Mouse (Mus musculus): ENCODE measurements at regions not wholly inside any gene's neighbourhood (a gene's known extent, or its start where the extent isn't known, plus 50 kb on each side); places are given as distances from the start of the nearest gene placed in this dataset.

DNA sequence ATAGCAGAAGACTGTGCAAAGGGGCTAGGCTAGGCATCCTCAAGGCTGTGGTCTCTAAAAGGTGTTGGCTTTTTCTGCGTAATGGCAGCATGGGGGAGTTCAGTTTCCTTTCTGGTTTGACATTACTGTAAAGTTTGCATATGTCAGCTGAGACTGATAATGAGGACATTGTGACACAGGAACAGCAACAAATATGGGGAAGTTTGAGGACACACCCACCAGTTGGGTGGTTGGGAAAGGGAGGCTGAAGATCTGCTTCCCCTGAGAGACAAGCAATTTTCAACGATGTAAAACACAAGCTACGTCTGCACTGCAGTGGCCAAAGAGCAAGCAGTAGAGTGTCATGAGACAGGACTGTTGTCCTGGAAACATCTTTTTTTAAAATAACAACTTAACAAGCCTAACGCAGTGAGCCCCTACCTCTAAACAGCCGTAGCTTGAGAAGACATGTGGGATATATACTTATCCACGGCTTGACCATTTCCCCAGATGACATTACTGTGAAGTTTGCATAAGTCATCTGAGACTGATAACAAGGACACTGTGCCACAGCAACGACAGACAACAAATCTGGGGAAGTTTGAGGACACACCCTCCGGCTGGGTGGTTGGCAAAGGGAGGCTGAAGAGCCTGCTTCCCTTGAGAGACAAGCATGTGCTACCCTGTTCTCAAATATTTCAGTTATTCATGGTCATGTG, 173.8 kb downstream of the Plk2 start:
- no peaks in the 10 kb centered on the region for H3K9me3 ChIP-seq
- H3K4me3 ChIP-seq = no peak overlapping the region
- H3K4me2 ChIP-seq = no peak overlapping the region
- no peak overlapping the region for H3K9ac ChIP-seq
- WGBS = 79% methylated on average over 8 of the region's 8 CpGs
- H3K36me3 ChIP-seq = no peaks in the 10 kb centered on the region
- ATAC-seq (ENCODE audit: insufficient number of reproducible peaks, low FRiP score, low TSS enrichment, low read depth) = no peak
- no peaks in the 10 kb centered on the region for H3K27me3 ChIP-seq
- no peaks in the 10 kb centered on the region for H3K4me1 ChIP-seq
- no peak overlapping the region for H3K27ac ChIP-seq

DNA sequence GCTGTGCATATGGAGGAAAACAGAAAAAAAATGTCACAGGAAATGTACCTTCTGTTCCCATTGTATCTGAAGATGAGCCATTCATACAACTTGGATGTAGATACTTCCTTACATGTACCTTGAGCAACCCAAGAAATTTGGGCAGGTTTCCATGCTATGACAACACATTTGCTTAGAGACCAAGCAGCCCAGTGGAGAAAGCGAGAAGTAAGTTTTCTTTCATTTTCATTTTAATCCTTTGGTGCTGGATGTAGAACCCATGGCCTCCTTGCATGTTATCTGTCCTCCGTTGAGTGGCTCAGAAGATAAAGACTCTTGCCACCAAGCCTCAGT, 174.3 kb downstream of the Plk2 start:
- H3K4me1 ChIP-seq = no peaks in the 10 kb centered on the region
- no peaks in the 10 kb centered on the region for H3K36me3 ChIP-seq
- H3K9me3 ChIP-seq = no peaks in the 10 kb centered on the region
- no peak for ATAC-seq (ENCODE audit: insufficient number of reproducible peaks, low FRiP score, low TSS enrichment, low read depth)
- H3K27me3 ChIP-seq = no peaks in the 10 kb centered on the region
- no peak overlapping the region for H3K27ac ChIP-seq
- H3K4me3 ChIP-seq = no peak overlapping the region
- 92% methylated on average over 2 of the region's 2 CpGs for WGBS
- H3K9ac ChIP-seq = no peak overlapping the region
- H3K4me2 ChIP-seq = no peak overlapping the region

DNA sequence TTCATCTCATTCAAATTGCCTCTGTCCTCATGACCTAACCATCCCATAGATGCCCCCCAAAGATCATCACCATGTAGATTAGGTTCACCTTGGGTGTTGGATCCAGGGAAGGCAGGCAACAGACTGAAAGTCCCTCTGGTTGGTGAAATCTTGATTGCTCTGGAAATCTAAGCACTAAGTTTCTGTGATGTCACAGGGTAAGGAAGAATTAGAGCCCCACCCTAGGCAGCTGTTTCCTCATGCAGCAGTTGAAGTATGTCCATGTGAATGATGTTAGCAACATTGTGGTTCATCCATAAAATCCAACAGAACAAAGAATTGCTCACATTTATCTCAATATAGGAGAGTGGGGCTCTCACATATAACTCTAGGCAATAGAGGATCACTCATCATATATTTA, 175.5 kb downstream of the Plk2 start:
- Histone ChIP-seq H3K36me3 (no peaks in the 10 kb centered on the region), H3K4me2 (no peak overlapping the region), H3K4me1 (no peaks in the 10 kb centered on the region), H3K9ac (no peak overlapping the region), H3K27ac (no peak overlapping the region), H3K4me3 (no peak overlapping the region), H3K27me3 (no peaks in the 10 kb centered on the region), H3K9me3 (no peaks in the 10 kb centered on the region)
- no peak for ATAC-seq (ENCODE audit: insufficient number of reproducible peaks, low FRiP score, low TSS enrichment, low read depth)

DNA sequence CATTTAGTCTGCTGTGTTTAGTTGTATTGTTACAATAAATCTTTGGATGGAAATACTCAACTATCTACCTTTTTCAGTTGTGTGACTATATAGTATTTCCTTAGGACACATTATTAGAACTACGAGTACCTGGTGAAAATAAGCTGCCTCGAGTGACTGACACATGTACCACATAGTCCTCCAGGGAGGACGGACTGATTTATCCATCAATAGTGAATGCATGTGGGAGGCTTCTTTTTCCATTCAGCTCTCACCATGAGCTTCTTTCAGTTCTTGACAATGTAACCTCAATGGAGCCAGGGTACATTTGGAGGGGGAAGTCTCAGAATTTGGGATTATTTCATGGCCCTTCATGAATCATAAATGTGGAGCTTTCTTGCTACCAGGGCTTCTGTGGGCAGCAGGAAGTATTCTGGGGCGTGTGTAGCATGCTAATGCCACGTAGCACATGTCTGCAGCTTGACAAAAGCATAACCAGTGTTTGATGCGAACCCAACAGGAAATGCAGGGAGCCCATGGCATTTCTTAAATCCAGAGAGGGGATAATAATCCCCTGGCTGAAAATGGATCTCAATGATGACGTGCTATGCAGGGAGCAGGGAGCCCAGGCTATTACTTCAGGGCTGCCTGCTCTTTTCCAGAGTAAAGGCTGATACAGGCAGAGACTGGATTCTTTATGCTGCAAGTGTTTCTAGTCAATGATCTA, 178.7 kb downstream of the Plk2 start:
- no peak for ATAC-seq (ENCODE audit: insufficient number of reproducible peaks, low FRiP score, low TSS enrichment, low read depth)
- Histone ChIP-seq H3K27me3 (no peaks in the 10 kb centered on the region), H3K4me2 (no peak overlapping the region), H3K4me1 (no peaks in the 10 kb centered on the region), H3K9ac (no peak overlapping the region), H3K27ac (no peak overlapping the region), H3K36me3 (no peaks in the 10 kb centered on the region), H3K4me3 (no peak overlapping the region), H3K9me3 (no peaks in the 10 kb centered on the region)
- WGBS = 64% methylated on average over 7 of the region's 7 CpGs

DNA sequence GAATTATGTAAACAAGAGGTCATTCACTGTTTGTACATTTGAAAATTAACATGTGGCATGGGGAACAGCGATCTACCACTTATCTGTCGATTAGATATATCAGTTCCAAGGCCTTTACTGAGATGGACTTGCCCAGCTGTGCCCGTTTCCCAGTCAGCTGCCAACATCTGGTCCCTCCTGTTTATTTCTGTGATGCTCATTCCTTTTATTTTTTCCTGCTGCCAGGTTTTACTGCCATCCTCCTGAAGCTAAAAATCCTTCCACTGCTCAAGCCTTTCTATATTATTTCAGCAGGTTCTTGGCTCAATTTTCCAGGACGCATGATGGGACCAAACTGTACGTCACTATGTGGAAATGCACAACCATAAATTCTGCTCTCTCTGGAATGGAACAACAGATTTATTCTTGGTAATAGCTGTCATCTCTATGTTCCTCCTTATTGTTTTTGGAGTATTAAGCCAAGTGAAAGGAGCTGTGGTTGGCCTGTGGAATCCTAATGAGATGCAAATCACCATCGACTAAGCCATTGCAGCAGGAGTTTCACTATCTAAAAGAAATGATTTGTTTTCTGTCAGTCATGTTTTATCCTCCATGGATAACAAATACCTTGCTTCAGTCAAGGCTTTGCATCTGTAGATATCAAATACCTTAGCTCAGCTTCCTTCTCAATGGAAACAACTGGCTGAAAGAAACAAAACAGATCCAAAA, 180.1 kb downstream of the Plk2 start:
- H3K27ac ChIP-seq = no peak overlapping the region
- H3K9ac ChIP-seq = no peak overlapping the region
- no peak overlapping the region for H3K4me2 ChIP-seq
- WGBS = 60% methylated on average over 6 of the region's 6 CpGs
- no peaks in the 10 kb centered on the region for H3K27me3 ChIP-seq
- H3K4me1 ChIP-seq = no peaks in the 10 kb centered on the region
- no peak overlapping the region for H3K4me3 ChIP-seq
- ATAC-seq (ENCODE audit: insufficient number of reproducible peaks, low FRiP score, low TSS enrichment, low read depth) = no peak
- H3K9me3 ChIP-seq = no peaks in the 10 kb centered on the region
- H3K36me3 ChIP-seq = no peaks in the 10 kb centered on the region

DNA sequence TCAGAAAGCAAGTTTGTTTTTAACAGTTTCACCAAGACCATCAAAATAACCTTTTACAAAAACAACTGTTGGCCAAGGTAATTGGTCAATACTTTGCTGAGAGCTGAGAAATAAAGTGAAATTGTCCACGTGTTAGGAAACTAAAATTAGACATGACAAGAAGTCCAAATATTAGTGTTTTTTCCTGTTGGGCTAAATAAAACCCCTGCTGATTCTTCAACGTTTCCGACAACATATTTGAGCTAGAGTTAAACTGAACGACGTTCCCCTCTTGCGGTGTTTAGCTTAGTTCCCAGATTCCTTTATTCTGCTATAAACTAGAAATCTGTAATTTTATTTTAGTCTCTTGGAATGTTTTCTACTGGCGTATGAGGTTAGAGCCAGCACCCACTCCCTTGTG, 183.3 kb downstream of the Plk2 start:
- WGBS = 38% methylated on average over 7 of the region's 7 CpGs
- no peak for ATAC-seq (ENCODE audit: insufficient number of reproducible peaks, low FRiP score, low TSS enrichment, low read depth)
- no peak overlapping the region for H3K4me2 ChIP-seq
- no peaks in the 10 kb centered on the region for H3K27me3 ChIP-seq
- no peak overlapping the region for H3K9ac ChIP-seq
- no peaks in the 10 kb centered on the region for H3K36me3 ChIP-seq
- no peak overlapping the region for H3K4me3 ChIP-seq
- H3K27ac ChIP-seq = no peak overlapping the region
- no peaks in the 10 kb centered on the region for H3K9me3 ChIP-seq
- H3K4me1 ChIP-seq = no peaks in the 10 kb centered on the region

DNA sequence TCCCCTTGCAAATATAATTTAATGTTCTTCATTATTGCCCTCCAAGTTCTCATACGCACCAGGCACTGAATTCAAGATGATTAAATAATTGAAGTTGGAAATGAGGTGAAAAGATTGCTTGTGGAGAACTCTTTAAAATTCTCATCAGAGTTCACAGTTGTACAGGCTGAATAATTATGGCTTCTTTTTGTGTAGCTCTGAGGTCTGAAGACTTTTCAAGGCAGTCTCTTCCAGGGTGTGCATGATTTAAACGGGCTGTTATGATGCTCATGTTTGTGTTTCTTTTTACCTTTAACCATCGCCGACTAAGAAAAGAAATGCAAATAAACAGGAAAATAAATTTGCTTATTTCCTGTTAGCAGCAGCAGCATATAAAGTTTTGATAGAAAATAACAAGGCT, 185.3 kb downstream of the Plk2 start:
- H3K4me2 ChIP-seq = no peak overlapping the region
- H3K36me3 ChIP-seq = no peaks in the 10 kb centered on the region
- H3K9ac ChIP-seq = no peak overlapping the region
- no peak for ATAC-seq (ENCODE audit: insufficient number of reproducible peaks, low FRiP score, low TSS enrichment, low read depth)
- H3K4me3 ChIP-seq = no peak overlapping the region
- WGBS = 79% methylated on average over 4 of the region's 4 CpGs
- no peak overlapping the region for H3K27ac ChIP-seq
- no peaks in the 10 kb centered on the region for H3K4me1 ChIP-seq
- no peaks in the 10 kb centered on the region for H3K9me3 ChIP-seq
- no peaks in the 10 kb centered on the region for H3K27me3 ChIP-seq

DNA sequence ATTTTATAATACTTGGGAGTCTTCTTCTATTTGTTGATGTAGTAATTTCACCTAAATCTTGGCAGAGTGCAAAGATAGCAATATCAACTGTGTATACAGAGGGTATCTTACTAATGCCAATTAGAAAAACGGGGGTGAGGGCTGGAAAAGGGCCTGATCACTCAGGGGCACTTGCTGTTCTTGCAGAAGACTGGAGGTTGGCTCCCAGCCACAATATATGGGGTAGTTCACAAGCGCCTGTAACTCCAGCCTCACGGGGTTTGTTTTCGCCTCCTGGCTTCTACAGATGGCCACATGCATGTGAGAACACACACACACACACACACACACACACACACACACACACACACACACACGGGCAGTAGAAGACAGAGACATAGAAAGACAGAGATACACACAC, 185.7 kb downstream of the Plk2 start:
- no peak overlapping the region for H3K27ac ChIP-seq
- 45% methylated on average over 5 of the region's 5 CpGs for WGBS
- no peaks in the 10 kb centered on the region for H3K36me3 ChIP-seq
- H3K4me3 ChIP-seq = no peak overlapping the region
- H3K4me2 ChIP-seq = no peak overlapping the region
- no peaks in the 10 kb centered on the region for H3K27me3 ChIP-seq
- ATAC-seq (ENCODE audit: insufficient number of reproducible peaks, low FRiP score, low TSS enrichment, low read depth) = no peak
- no peaks in the 10 kb centered on the region for H3K4me1 ChIP-seq
- H3K9ac ChIP-seq = no peak overlapping the region
- H3K9me3 ChIP-seq = no peaks in the 10 kb centered on the region

DNA sequence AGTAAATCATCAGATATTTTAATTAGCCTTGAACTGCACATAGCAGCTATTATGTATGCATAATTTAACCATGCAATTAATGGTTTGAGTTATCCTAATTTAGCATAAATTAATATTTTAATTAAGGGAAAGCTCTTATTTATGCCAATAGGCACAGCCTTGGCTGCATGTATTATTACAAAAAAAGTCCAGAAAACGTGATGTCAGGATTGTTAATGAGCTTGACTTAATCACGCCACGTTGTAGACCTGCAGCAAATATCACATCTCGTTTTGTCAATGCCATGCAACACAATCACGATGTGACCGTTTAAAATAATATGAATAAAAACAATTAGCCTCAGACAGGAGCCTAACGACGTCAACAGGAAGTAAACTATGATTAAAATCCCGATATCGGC, 189.9 kb downstream of the Plk2 start:
- no peaks in the 10 kb centered on the region for H3K9me3 ChIP-seq
- H3K27me3 ChIP-seq = no peaks in the 10 kb centered on the region
- no peak for ATAC-seq (ENCODE audit: insufficient number of reproducible peaks, low FRiP score, low TSS enrichment, low read depth)
- no peak overlapping the region for H3K9ac ChIP-seq
- no peaks in the 10 kb centered on the region for H3K36me3 ChIP-seq
- WGBS = 70% methylated on average over 10 of the region's 10 CpGs
- no peak overlapping the region for H3K4me3 ChIP-seq
- H3K4me2 ChIP-seq = no peak overlapping the region
- no peaks in the 10 kb centered on the region for H3K4me1 ChIP-seq
- no peak overlapping the region for H3K27ac ChIP-seq

DNA sequence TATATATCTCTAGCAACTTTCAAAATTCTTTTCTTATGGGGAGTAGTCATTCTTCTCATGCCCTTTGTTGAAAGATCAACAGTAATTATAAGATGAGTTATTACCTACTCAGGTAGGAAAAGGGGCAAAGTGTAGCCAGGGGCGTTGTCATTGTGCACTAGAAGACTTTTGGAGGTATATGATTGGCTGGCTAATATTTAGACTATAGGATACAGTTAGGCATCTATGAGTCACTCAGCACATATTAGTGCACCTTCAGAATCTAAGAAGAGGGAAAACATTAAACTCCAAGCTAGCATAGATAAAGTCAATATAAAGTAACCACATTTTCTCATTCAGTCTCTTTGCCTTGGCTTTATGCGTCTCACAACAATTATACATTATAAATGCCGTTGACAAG, 199.8 kb downstream of the Plk2 start:
- no peak for ATAC-seq (ENCODE audit: insufficient number of reproducible peaks, low FRiP score, low TSS enrichment, low read depth)

DNA sequence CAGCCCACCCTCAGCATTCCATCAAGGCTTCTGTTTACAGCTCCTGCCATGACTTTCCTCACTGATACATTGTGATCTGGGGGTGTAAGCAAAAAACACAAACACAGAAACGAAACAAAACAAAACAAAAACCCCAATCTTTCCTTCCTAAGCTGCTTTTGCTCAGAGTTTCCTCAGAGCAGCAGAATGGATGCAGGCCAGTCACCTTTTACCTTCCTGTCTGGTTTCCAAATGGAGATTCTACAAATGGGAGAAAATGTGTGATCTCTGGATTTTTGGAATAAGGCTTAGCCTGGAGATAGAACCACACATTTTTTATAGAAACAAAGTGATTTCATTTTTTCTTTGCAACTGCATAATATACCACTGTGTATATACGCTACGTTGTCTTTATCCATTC, 204.8 kb downstream of the Plk2 start:
- H3K4me1 ChIP-seq = peaks cover 5% of the 10 kb centered on the region; the same call in 1 of the 2 replicates
- H3K9me3 ChIP-seq = no peaks in the 10 kb centered on the region
- no peaks in the 10 kb centered on the region for H3K27me3 ChIP-seq
- H3K36me3 ChIP-seq = no peaks in the 10 kb centered on the region
- 75% methylated on average over 3 of the region's 3 CpGs for WGBS
- no peak overlapping the region for H3K9ac ChIP-seq
- H3K4me2 ChIP-seq = no peak overlapping the region
- no peak for ATAC-seq (ENCODE audit: insufficient number of reproducible peaks, low FRiP score, low TSS enrichment, low read depth)
- no peak overlapping the region for H3K4me3 ChIP-seq
- H3K27ac ChIP-seq = no peak overlapping the region

More for the DNA sequence above, 199.8 kb downstream of the Plk2 start:
- Histone ChIP-seq H3K9me3 (no peaks in the 10 kb centered on the region), H3K9ac (no peak overlapping the region), H3K27me3 (no peaks in the 10 kb centered on the region), H3K36me3 (no peaks in the 10 kb centered on the region), H3K4me2 (no peak overlapping the region), H3K4me3 (no peak overlapping the region), H3K27ac (no peak overlapping the region), H3K4me1 (no peaks in the 10 kb centered on the region; the same call in 1 of the 2 replicates)
- WGBS = 89% methylated on average over 3 of the region's 3 CpGs

DNA sequence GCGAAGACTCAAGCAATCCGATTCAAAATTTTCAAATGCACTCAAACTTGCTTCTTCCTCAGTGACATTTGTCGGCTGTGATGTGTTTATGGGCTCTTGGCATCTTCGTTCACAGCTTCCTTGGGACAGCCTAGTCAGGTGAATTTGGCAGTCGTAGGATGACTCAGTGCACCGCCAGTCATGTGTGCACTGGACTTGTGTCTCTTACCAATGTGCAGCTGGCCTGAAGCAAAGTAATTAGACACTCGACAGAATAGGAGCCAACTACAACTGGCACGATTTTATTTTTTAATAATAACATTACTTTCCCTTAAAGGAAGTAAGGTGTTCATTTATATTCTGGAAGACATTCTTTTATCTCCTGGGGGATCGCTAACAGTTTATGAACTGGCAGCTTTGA, 205.5 kb downstream of the Plk2 start:
- Histone ChIP-seq H3K4me3 (no peak overlapping the region), H3K9ac (no peak overlapping the region), H3K27me3 (no peaks in the 10 kb centered on the region), H3K4me1 (peaks cover 5% of the 10 kb centered on the region; the same call in 1 of the 2 replicates), H3K4me2 (no peak overlapping the region), H3K36me3 (no peaks in the 10 kb centered on the region), H3K27ac (no peak overlapping the region), H3K9me3 (no peaks in the 10 kb centered on the region)
- ATAC-seq (ENCODE audit: insufficient number of reproducible peaks, low FRiP score, low TSS enrichment, low read depth) = no peak; the same call in 1 of the 2 replicates
- 57% methylated on average over 9 of the region's 9 CpGs for WGBS

All from limb, embryonic 15.5 days (tissue).